Comparison of ENCODE assay signal across 18 mouse cellular contexts in genomic region chr8:128202158-128202886, GRCm38 (mm10).
DNase-seq lines count a peak whose midpoint lies in the region; ATAC-seq and TF ChIP-seq lines count a peak whose summit lies in the region.
"Had no signal": no experiment of that assay in that cellular context is flagged by ENCODE, and none has a peak within 500 bp of the region (broad histone marks: within the 10 kb centered on the region; RNA-seq: fewer than 3 reads in every experiment).

No protein-coding gene starts in this region.

- peak overlapping the region; percentile 44; the same call in 1 of the 2 replicates for H3K27ac ChIP-seq in embryonic fibroblast, embryonic 13.5 days (ENCODE audit: insufficient read depth, low read length)
- no peak overlapping the region for H3K27ac ChIP-seq in midbrain, embryonic 13.5 days
- H3K27ac ChIP-seq: embryonic facial prominence, embryonic 13.5 days; forebrain, embryonic 12.5 days; heart, adult 2 months; hindbrain, embryonic 13.5 days; layer of hippocampus, adult 2 months; neural tube, embryonic 15.5 days had no signal

- no peak overlapping the region for H3K9ac ChIP-seq in midbrain, embryonic 13.5 days (replicated peaks)
- H3K9ac ChIP-seq: embryonic facial prominence, embryonic 13.5 days; forebrain, embryonic 12.5 days; hindbrain, embryonic 13.5 days; neural tube, embryonic 15.5 days had no signal

- no peaks in the 10 kb centered on the region for H3K36me3 ChIP-seq in midbrain, embryonic 13.5 days
- H3K36me3 ChIP-seq: embryonic facial prominence, embryonic 13.5 days; forebrain, embryonic 12.5 days; hindbrain, embryonic 13.5 days; neural tube, embryonic 15.5 days had no signal

- H3K9me3 ChIP-seq in midbrain, embryonic 13.5 days: no peaks in the 10 kb centered on the region; the same call in 1 of the 2 replicates
- H3K9me3 ChIP-seq: embryonic facial prominence, embryonic 13.5 days; forebrain, embryonic 12.5 days; hindbrain, embryonic 13.5 days; neural tube, embryonic 15.5 days had no signal

- peak; percentile 12 to 29 for DNase-seq in frontal cortex, postnatal 36 days (ENCODE audit: low spot score in 2 of 2)
- DNase-seq in frontal cortex, postnatal 25 days (ENCODE audit: low spot score in 2 of 2): no peak
- DNase-seq in thymus, postnatal 14 days: peak; percentile 13
- DNase-seq in thymus, postnatal 36 days: no peak
- DNase-seq in B cell, adult 2 months: no peak
- DNase-seq: adrenal gland, postnatal 36 days; cerebellum, adult 11 months; heart, adult 2 months had no signal

- peaks cover 2% of the 10 kb centered on the region; the same call in 1 of the 2 replicates for H3K4me1 ChIP-seq in embryonic fibroblast, embryonic 13.5 days (ENCODE audit: control insufficient read depth, insufficient read depth, low read length)
- H3K4me1 ChIP-seq in midbrain, embryonic 13.5 days (replicated peaks): no peaks in the 10 kb centered on the region
- H3K4me1 ChIP-seq: embryonic facial prominence, embryonic 13.5 days; forebrain, embryonic 12.5 days; hindbrain, embryonic 13.5 days; neural tube, embryonic 15.5 days had no signal

- no peak overlapping the region for H3K4me3 ChIP-seq in embryonic fibroblast, embryonic 13.5 days (ENCODE audit: insufficient read depth, low read length)
- H3K4me3 ChIP-seq in midbrain, embryonic 13.5 days (replicated peaks): no peak overlapping the region
- H3K4me3 ChIP-seq: embryonic facial prominence, embryonic 13.5 days; forebrain, embryonic 12.5 days; heart, adult 2 months; hindbrain, embryonic 13.5 days; layer of hippocampus, adult 2 months; neural tube, embryonic 15.5 days had no signal

- no peaks in the 10 kb centered on the region for H3K27me3 ChIP-seq in midbrain, embryonic 13.5 days
- H3K27me3 ChIP-seq: embryonic facial prominence, embryonic 13.5 days; forebrain, embryonic 12.5 days; hindbrain, embryonic 13.5 days; neural tube, embryonic 15.5 days; Patski had no signal

- no peak overlapping the region for H3K4me2 ChIP-seq in midbrain, embryonic 13.5 days (replicated peaks)
- H3K4me2 ChIP-seq: embryonic facial prominence, embryonic 13.5 days; forebrain, embryonic 12.5 days; hindbrain, embryonic 13.5 days; neural tube, embryonic 15.5 days had no signal

- TF ChIP-seq POLR2A in embryonic fibroblast, embryonic 13.5 days (IDR thresholded peaks at IDR 0.05; ENCODE audit: low read depth, low read length): no peak

- 82% methylated on average over 4 of the region's 4 CpGs for WGBS in midbrain, embryonic 13.5 days

- no peak for ATAC-seq in cerebellum, adult (ENCODE audit: insufficient number of reproducible peaks, low FRiP score, low TSS enrichment)
- ATAC-seq in midbrain, embryonic 13.5 days: no peak
- ATAC-seq: intestine, embryonic 16.5 days; Patski had no signal

- TF ChIP-seq CTCF in embryonic fibroblast, embryonic 13.5 days (IDR thresholded peaks at IDR 0.05; ENCODE audit: borderline replicate concordance, insufficient read depth, low read length): no peak

Comparison
In these comparisons a context has a peak if more than half of its experiments do, and no peak if none do; other contexts are left out.
1. DNase-seq: peak in frontal cortex, postnatal 36 days (2 of 2) and thymus, postnatal 14 days (single experiment); none in frontal cortex, postnatal 25 days (0 of 2), thymus, postnatal 36 days (0 of 2) and B cell, adult 2 months (0 of 2).